In genomic region chr7:16931968-16932627, GRCm38 (mm10) we compare ENCODE assay signal across 9 mouse cellular contexts. TPM values are rescaled to one million over a fixed set of nuclear protein-coding genes. Genes with fewer than 3 reads are reported as not detected.
A peak's percentile ranks its signal among the peaks of the same experiment; 100 is the strongest.
DNase-seq lines count a peak whose midpoint lies in the region; ATAC-seq and TF ChIP-seq lines count a peak whose summit lies in the region.
"Had no signal": no experiment of that assay in that cellular context is flagged by ENCODE, and none has a peak within 500 bp of the region (broad histone marks: within the 10 kb centered on the region; RNA-seq: fewer than 3 reads in every experiment).

No protein-coding gene starts in this region.

- 23% methylated on average over 14 of the region's 14 CpGs for WGBS in bone marrow, adult 2 months
- WGBS in embryonic facial prominence, embryonic 14.5 days, result 15% methylated on average over 14 of the region's 14 CpGs
- WGBS in heart, embryonic 12.5 days, result 21% methylated on average over 14 of the region's 14 CpGs
- WGBS in kidney, postnatal 0 days, result 19% methylated on average over 14 of the region's 14 CpGs
- 19% methylated on average over 14 of the region's 14 CpGs for WGBS in liver, embryonic 13.5 days (ENCODE audit: insufficient replicate concordance)
- 18% methylated on average over 14 of the region's 14 CpGs for WGBS in neural tube, embryonic 12.5 days

- TF ChIP-seq CTCF in E14TG2a.4 (conservative IDR thresholded peaks at IDR 0.05; ENCODE audit: low read length), result peak; percentile 59
- TF ChIP-seq CTCF in bone marrow, adult 2 months (IDR thresholded peaks at IDR 0.05; ENCODE audit: control insufficient read depth, insufficient read depth, low read length), result peak; percentile 61
- peak; percentile 91 for TF ChIP-seq CTCF in kidney, postnatal 0 days (IDR thresholded peaks at IDR 0.05; ENCODE audit: low read depth)

- no peaks in the 10 kb centered on the region for H3K9me3 ChIP-seq in E14TG2a.4 (ENCODE audit: low read length)
- no peaks in the 10 kb centered on the region for H3K9me3 ChIP-seq in embryonic facial prominence, embryonic 14.5 days (ENCODE audit: control insufficient read depth, low read length)
- H3K9me3 ChIP-seq in heart, embryonic 12.5 days (replicated peaks), result no peaks in the 10 kb centered on the region
- no peaks in the 10 kb centered on the region for H3K9me3 ChIP-seq in kidney, postnatal 0 days (replicated peaks; ENCODE audit: low read length)
- H3K9me3 ChIP-seq in liver, embryonic 13.5 days (replicated peaks), result no peaks in the 10 kb centered on the region
- no peaks in the 10 kb centered on the region for H3K9me3 ChIP-seq in neural tube, embryonic 12.5 days
- H3K9me3 ChIP-seq: heart, embryonic 13.5 days had no signal

- peak; percentile 90 for DNase-seq in embryonic facial prominence, embryonic 14.5 days (ENCODE audit: low spot score)
- peak; percentile 93 for DNase-seq in kidney, postnatal 0 days (ENCODE audit: low spot score)
- peak; percentile 54 for DNase-seq in liver, embryonic 13.5 days
- peak; percentile 72 for DNase-seq in testis, postnatal 14 days (ENCODE audit: low spot score)

- no peaks in the 10 kb centered on the region for H3K36me3 ChIP-seq in E14TG2a.4 (ENCODE audit: insufficient read depth, low read length)
- H3K36me3 ChIP-seq in embryonic facial prominence, embryonic 14.5 days (ENCODE audit: control insufficient read depth, insufficient read depth, low read length), result no peaks in the 10 kb centered on the region
- H3K36me3 ChIP-seq in heart, embryonic 12.5 days, result no peaks in the 10 kb centered on the region
- no peaks in the 10 kb centered on the region for H3K36me3 ChIP-seq in kidney, postnatal 0 days (ENCODE audit: insufficient read depth, low read length)
- H3K36me3 ChIP-seq in liver, embryonic 13.5 days, result no peaks in the 10 kb centered on the region
- no peaks in the 10 kb centered on the region for H3K36me3 ChIP-seq in neural tube, embryonic 12.5 days
- H3K36me3 ChIP-seq: heart, embryonic 13.5 days had no signal

- ATAC-seq in embryonic facial prominence, embryonic 14.5 days (ENCODE audit: low read depth), result peak; percentile 77
- peak; percentile 65; the same call in 1 of the 2 replicates for ATAC-seq in heart, embryonic 12.5 days (ENCODE audit: insufficient number of reproducible peaks, low FRiP score)
- peak; percentile 30 for ATAC-seq in kidney, postnatal 0 days (replicated peaks; ENCODE audit: low FRiP score, low read depth)
- ATAC-seq in liver, embryonic 13.5 days (ENCODE audit: low read depth), result peak; percentile 42
- peak; percentile 38 for ATAC-seq in neural tube, embryonic 12.5 days (ENCODE audit: low FRiP score, low read depth)

- H3K27me3 ChIP-seq in E14TG2a.4 (ENCODE audit: insufficient read depth, low read length), result no peaks in the 10 kb centered on the region
- no peaks in the 10 kb centered on the region for H3K27me3 ChIP-seq in embryonic facial prominence, embryonic 14.5 days (replicated peaks; ENCODE audit: control insufficient read depth, insufficient read depth, low read length)
- H3K27me3 ChIP-seq in heart, embryonic 12.5 days (replicated peaks), result no peaks in the 10 kb centered on the region
- no peaks in the 10 kb centered on the region for H3K27me3 ChIP-seq in kidney, postnatal 0 days (ENCODE audit: insufficient read depth, low read length)
- peaks cover 5% of the 10 kb centered on the region; the same call in 1 of the 2 replicates for H3K27me3 ChIP-seq in liver, embryonic 13.5 days
- no peaks in the 10 kb centered on the region for H3K27me3 ChIP-seq in neural tube, embryonic 12.5 days (replicated peaks)
- H3K27me3 ChIP-seq: heart, embryonic 13.5 days had no signal

- H3K4me3 ChIP-seq in E14TG2a.4 (replicated peaks; ENCODE audit: low read length), result no peak overlapping the region
- H3K4me3 ChIP-seq in bone marrow, adult 2 months (replicated peaks; ENCODE audit: control insufficient read depth, low read depth, low read length), result no peak overlapping the region
- no peak overlapping the region for H3K4me3 ChIP-seq in embryonic facial prominence, embryonic 14.5 days (ENCODE audit: low read depth, low read length)
- no peak overlapping the region for H3K4me3 ChIP-seq in heart, embryonic 12.5 days
- H3K4me3 ChIP-seq in kidney, postnatal 0 days (replicated peaks; ENCODE audit: low read depth, low read length), result no peak overlapping the region
- H3K4me3 ChIP-seq in liver, embryonic 13.5 days (replicated peaks), result no peak overlapping the region
- no peak overlapping the region for H3K4me3 ChIP-seq in neural tube, embryonic 12.5 days
- H3K4me3 ChIP-seq: heart, embryonic 13.5 days had no signal

- H3K4me2 ChIP-seq in embryonic facial prominence, embryonic 14.5 days (ENCODE audit: low read depth, low read length), result no peak overlapping the region
- no peak overlapping the region for H3K4me2 ChIP-seq in heart, embryonic 12.5 days
- H3K4me2 ChIP-seq in kidney, postnatal 0 days (ENCODE audit: low read length), result no peak overlapping the region
- no peak overlapping the region for H3K4me2 ChIP-seq in liver, embryonic 13.5 days
- H3K4me2 ChIP-seq in neural tube, embryonic 12.5 days (replicated peaks), result no peak overlapping the region
- H3K4me2 ChIP-seq: heart, embryonic 13.5 days had no signal

- H3K4me1 ChIP-seq in E14TG2a.4 (replicated peaks; ENCODE audit: low read depth, low read length), result peaks cover 19% of the 10 kb centered on the region
- H3K4me1 ChIP-seq in bone marrow, adult 2 months (ENCODE audit: control insufficient read depth, insufficient read depth, low read length), result no peaks in the 10 kb centered on the region
- no peaks in the 10 kb centered on the region for H3K4me1 ChIP-seq in embryonic facial prominence, embryonic 14.5 days (ENCODE audit: control insufficient read depth, insufficient read depth, low read length)
- H3K4me1 ChIP-seq in heart, embryonic 12.5 days (replicated peaks), result no peaks in the 10 kb centered on the region
- no peaks in the 10 kb centered on the region for H3K4me1 ChIP-seq in kidney, postnatal 0 days (replicated peaks; ENCODE audit: insufficient read depth, low read length)
- 0 out of 2 replicates have a peak, but pooled peaks cover 2% of the 10 kb centered on the region for H3K4me1 ChIP-seq in liver, embryonic 13.5 days (replicated peaks)
- no peaks in the 10 kb centered on the region for H3K4me1 ChIP-seq in neural tube, embryonic 12.5 days
- H3K4me1 ChIP-seq: heart, embryonic 13.5 days had no signal

- no peak for TF ChIP-seq POLR2A in bone marrow, adult 2 months (IDR thresholded peaks at IDR 0.05; ENCODE audit: borderline replicate concordance, control insufficient read depth, low read depth, low read length)

- H3K27ac ChIP-seq in bone marrow, adult 2 months (ENCODE audit: control insufficient read depth, insufficient read depth, low read depth, low read length, poor library complexity), result no peak overlapping the region
- H3K27ac ChIP-seq in embryonic facial prominence, embryonic 14.5 days (replicated peaks; ENCODE audit: low read depth, low read length), result no peak overlapping the region
- no peak overlapping the region for H3K27ac ChIP-seq in heart, embryonic 12.5 days (ENCODE audit: poor library complexity, severe bottlenecking)
- H3K27ac ChIP-seq in kidney, postnatal 0 days, result no peak overlapping the region
- H3K27ac ChIP-seq in liver, embryonic 13.5 days, result no peak overlapping the region
- no peak overlapping the region for H3K27ac ChIP-seq in neural tube, embryonic 12.5 days
- H3K27ac ChIP-seq: heart, embryonic 13.5 days had no signal

- H3K9ac ChIP-seq in embryonic facial prominence, embryonic 14.5 days (ENCODE audit: low read depth, low read length), result no peak overlapping the region
- no peak overlapping the region for H3K9ac ChIP-seq in heart, embryonic 12.5 days
- H3K9ac ChIP-seq in kidney, postnatal 0 days (ENCODE audit: low read depth, low read length), result no peak overlapping the region
- H3K9ac ChIP-seq in liver, embryonic 13.5 days, result no peak overlapping the region
- no peak overlapping the region for H3K9ac ChIP-seq in neural tube, embryonic 12.5 days
- H3K9ac ChIP-seq: heart, embryonic 13.5 days had no signal

RNA-seq across cellular contexts. Expression of gene Calm3, which starts 8.2 kb away (rescaled TPM):
- polyA plus RNA-seq in bone marrow, adult 2 months (2011; ENCODE audit: insufficient read depth, insufficient read length, low replicate concordance, missing spikeins), result 307 and 376 TPM in 2 replicates
- 164 and 189 TPM in 2 replicates for polyA plus RNA-seq in embryonic facial prominence, embryonic 14.5 days (2014; fragmentation: Nextera tagmentation; extraction: Ambion mirVana)
- polyA plus RNA-seq in heart, embryonic 12.5 days (2016; fragmentation: Nextera tagmentation; extraction: Ambion mirVana), result 83.6 and 95.0 TPM in 2 replicates
- 134 and 136 TPM in 2 replicates for polyA plus RNA-seq in kidney, postnatal 0 days (2015; fragmentation: Nextera tagmentation; extraction: Ambion mirVana)
- polyA plus RNA-seq in liver, embryonic 13.5 days (2015; fragmentation: Nextera tagmentation; extraction: Ambion mirVana), result 92.0 and 102 TPM in 2 replicates
- polyA plus RNA-seq in neural tube, embryonic 12.5 days (2016; fragmentation: Nextera tagmentation; extraction: Ambion mirVana), result 213 and 232 TPM in 2 replicates

RNA-seq across cellular contexts. Expression of gene Pnmal2, which starts 12.4 kb away (rescaled TPM):
- polyA plus RNA-seq in bone marrow, adult 2 months (2011; ENCODE audit: insufficient read depth, insufficient read length, low replicate concordance, missing spikeins), result not detected in 2 replicates
- polyA plus RNA-seq in embryonic facial prominence, embryonic 14.5 days (2014; fragmentation: Nextera tagmentation; extraction: Ambion mirVana), result 20.9 and 21.9 TPM in 2 replicates
- polyA plus RNA-seq in heart, embryonic 12.5 days (2016; fragmentation: Nextera tagmentation; extraction: Ambion mirVana), result 3.5 and 4.2 TPM in 2 replicates
- polyA plus RNA-seq in kidney, postnatal 0 days (2015; fragmentation: Nextera tagmentation; extraction: Ambion mirVana), result 7.0 and 8.1 TPM in 2 replicates
- polyA plus RNA-seq in liver, embryonic 13.5 days (2015; fragmentation: Nextera tagmentation; extraction: Ambion mirVana), result 0.34 and 0.61 TPM in 2 replicates
- polyA plus RNA-seq in neural tube, embryonic 12.5 days (2016; fragmentation: Nextera tagmentation; extraction: Ambion mirVana), result 40.2 and 47.5 TPM in 2 replicates

RNA-seq across cellular contexts. Expression of gene Ptgir, which starts 25.8 kb away (rescaled TPM):
- polyA plus RNA-seq in bone marrow, adult 2 months (2011; ENCODE audit: insufficient read depth, insufficient read length, low replicate concordance, missing spikeins), result 8.3 and 13.0 TPM in 2 replicates
- 1.8 and 1.9 TPM in 2 replicates for polyA plus RNA-seq in embryonic facial prominence, embryonic 14.5 days (2014; fragmentation: Nextera tagmentation; extraction: Ambion mirVana)
- polyA plus RNA-seq in heart, embryonic 12.5 days (2016; fragmentation: Nextera tagmentation; extraction: Ambion mirVana), result 0.28 and 0.34 TPM in 2 replicates
- 2.2 and 2.3 TPM in 2 replicates for polyA plus RNA-seq in kidney, postnatal 0 days (2015; fragmentation: Nextera tagmentation; extraction: Ambion mirVana)
- polyA plus RNA-seq in liver, embryonic 13.5 days (2015; fragmentation: Nextera tagmentation; extraction: Ambion mirVana), result 1.0 and 1.5 TPM in 2 replicates
- 1.5 and 3.0 TPM in 2 replicates for polyA plus RNA-seq in neural tube, embryonic 12.5 days (2016; fragmentation: Nextera tagmentation; extraction: Ambion mirVana)

RNA-seq across cellular contexts. Expression of gene Pnmal1, which starts 27.4 kb away (rescaled TPM):
- not detected in 2 replicates for polyA plus RNA-seq in bone marrow, adult 2 months (2011; ENCODE audit: insufficient read depth, insufficient read length, low replicate concordance, missing spikeins)
- 2.1 and 2.3 TPM in 2 replicates for polyA plus RNA-seq in embryonic facial prominence, embryonic 14.5 days (2014; fragmentation: Nextera tagmentation; extraction: Ambion mirVana)
- polyA plus RNA-seq in heart, embryonic 12.5 days (2016; fragmentation: Nextera tagmentation; extraction: Ambion mirVana), result 0.14 and 0.28 TPM in 2 replicates
- polyA plus RNA-seq in kidney, postnatal 0 days (2015; fragmentation: Nextera tagmentation; extraction: Ambion mirVana), result 0.28 and 0.33 TPM in 2 replicates
- polyA plus RNA-seq in liver, embryonic 13.5 days (2015; fragmentation: Nextera tagmentation; extraction: Ambion mirVana), result 0.07 and 0.10 TPM in 2 replicates
- 25.6 and 26.2 TPM in 2 replicates for polyA plus RNA-seq in neural tube, embryonic 12.5 days (2016; fragmentation: Nextera tagmentation; extraction: Ambion mirVana)

RNA-seq across cellular contexts. Expression of gene Gng8, which starts 40.5 kb away (rescaled TPM):
- not detected in 2 replicates for polyA plus RNA-seq in bone marrow, adult 2 months (2011; ENCODE audit: insufficient read depth, insufficient read length, low replicate concordance, missing spikeins)
- polyA plus RNA-seq in embryonic facial prominence, embryonic 14.5 days (2014; fragmentation: Nextera tagmentation; extraction: Ambion mirVana), result 27.0 and 29.1 TPM in 2 replicates
- polyA plus RNA-seq in heart, embryonic 12.5 days (2016; fragmentation: Nextera tagmentation; extraction: Ambion mirVana), result 2.3 and 4.3 TPM in 2 replicates
- 7.3 and 8.9 TPM in 2 replicates for polyA plus RNA-seq in kidney, postnatal 0 days (2015; fragmentation: Nextera tagmentation; extraction: Ambion mirVana)
- 0.67 and 0.81 TPM in 2 replicates for polyA plus RNA-seq in liver, embryonic 13.5 days (2015; fragmentation: Nextera tagmentation; extraction: Ambion mirVana)
- polyA plus RNA-seq in neural tube, embryonic 12.5 days (2016; fragmentation: Nextera tagmentation; extraction: Ambion mirVana), result 8.4 and 9.6 TPM in 2 replicates
